Mouse (Mus musculus): ENCODE measurements around the gene Itga1.

Gene Itga1

GRCm38 (mm10) chr13:115099381-115099780 is 2.4 kb downstream of the Itga1 start:
- DNase-seq (ENCODE audit: low read depth, low spot score) = no peak

GRCm38 (mm10) chr13:115098227-115098626 is 3.5 kb downstream of the Itga1 start:
- DNase-seq (ENCODE audit: low read depth, low spot score) = no peak

GRCm38 (mm10) chr13:115096965-115097364 is 4.8 kb downstream of the Itga1 start:
- no peak for DNase-seq (ENCODE audit: low read depth, low spot score)

- DNase-seq (ENCODE audit: low read depth, low spot score) = no peak
These were observed 5.5 kb downstream of the Itga1 start for GRCm38 (mm10) chr13:115096216-115096615.

GRCm38 (mm10) chr13:115095392-115095791 is 6.4 kb downstream of the Itga1 start:
- DNase-seq (ENCODE audit: low read depth, low spot score) = no peak

- peak; percentile 26 for DNase-seq (ENCODE audit: low read depth, low spot score)
These were observed 10.3 kb downstream of the Itga1 start for GRCm38 (mm10) chr13:115091511-115091910.

GRCm38 (mm10) chr13:115090977-115091445 is 10.8 kb downstream of the Itga1 start:
- no peak for DNase-seq (ENCODE audit: low read depth, low spot score)

- DNase-seq (ENCODE audit: low read depth, low spot score) = peak; percentile 95
These were observed 11.4 kb downstream of the Itga1 start, which contains the start of gene Pelo for GRCm38 (mm10) chr13:115090069-115090976. TSS of gene Pelo (minus strand) at chr13:115090186.

- DNase-seq (ENCODE audit: low read depth, low spot score) = peak; percentile 35
These were observed 12.3 kb downstream of the Itga1 start for GRCm38 (mm10) chr13:115089395-115090025.

- no peak for DNase-seq (ENCODE audit: low read depth, low spot score)
These were observed 12.8 kb downstream of the Itga1 start for GRCm38 (mm10) chr13:115089020-115089394.

- no peak for DNase-seq (ENCODE audit: low read depth, low spot score)
These were observed 15.8 kb downstream of the Itga1 start for GRCm38 (mm10) chr13:115085974-115086373.

- no peak for DNase-seq (ENCODE audit: low read depth, low spot score)
These were observed 19.4 kb downstream of the Itga1 start for GRCm38 (mm10) chr13:115082339-115082738.

- no peak for DNase-seq (ENCODE audit: low read depth, low spot score)
These were observed 21.7 kb downstream of the Itga1 start for GRCm38 (mm10) chr13:115079996-115080585.

- DNase-seq (ENCODE audit: low read depth, low spot score) = no peak
These were observed 22.6 kb downstream of the Itga1 start for GRCm38 (mm10) chr13:115078997-115079685.

- no peak for DNase-seq (ENCODE audit: low read depth, low spot score)
These were observed 24.2 kb downstream of the Itga1 start for GRCm38 (mm10) chr13:115077346-115078134.

- no peak for DNase-seq (ENCODE audit: low read depth, low spot score)
These were observed 29.4 kb downstream of the Itga1 start for GRCm38 (mm10) chr13:115072386-115072785.

GRCm38 (mm10) chr13:115071431-115071830 is 30.3 kb downstream of the Itga1 start:
- DNase-seq (ENCODE audit: low read depth, low spot score) = no peak

- no peak for DNase-seq (ENCODE audit: low read depth, low spot score)
These were observed 33.8 kb downstream of the Itga1 start for GRCm38 (mm10) chr13:115067968-115068330.

- no peak for DNase-seq (ENCODE audit: low read depth, low spot score)
These were observed 34.3 kb downstream of the Itga1 start for GRCm38 (mm10) chr13:115067324-115067967.

- no peak for DNase-seq (ENCODE audit: low read depth, low spot score)
These were observed 44.2 kb downstream of the Itga1 start for GRCm38 (mm10) chr13:115057555-115057954.
